Mouse (Mus musculus): ENCODE measurements around the gene Hs3st5.

- TF ChIP-seq CTCF (IDR thresholded peaks at IDR 0.05; ENCODE audit: low read depth) (no peak), EP300 (IDR thresholded peaks at IDR 0.05; ENCODE audit: low read depth) (no peak)
Measured at GRCm38 (mm10) chr10:36650653-36651052, 144.0 kb downstream of the Hs3st5 start.

Measured in liver, embryonic 14.5 days (tissue).